Mouse (Mus musculus): Measurements from ENCODE around the gene Taf5. TPM values are rescaled to one million over a fixed set of nuclear protein-coding genes. Genes with fewer than 3 reads are reported as not detected.

The Taf5 gene
- total and polyA plus RNA-seq, 2 experiments from 2014 or later: 2.9 to 11.3 TPM

DNA sequence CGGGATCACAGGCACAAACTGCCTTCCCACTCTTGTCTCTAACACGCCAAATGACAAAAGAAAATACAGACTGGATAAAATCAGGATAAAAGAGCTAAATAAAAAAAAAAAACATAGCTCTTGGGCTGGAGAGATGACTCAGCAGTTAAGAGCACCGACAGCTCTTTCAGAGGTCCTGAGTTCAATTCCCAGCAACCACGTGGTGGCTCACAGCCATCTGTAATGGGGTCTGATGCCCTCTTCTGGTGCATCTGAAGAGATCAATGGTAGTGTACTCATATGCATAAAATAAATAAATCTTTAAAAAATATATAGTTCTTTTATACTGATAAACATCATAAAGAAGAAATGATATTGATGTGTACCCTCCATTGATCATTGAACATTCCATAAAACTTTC is 14.6 kb upstream of the Taf5 start:
- H3K36me3 ChIP-seq (ENCODE audit: insufficient read depth, low read length): no peaks in the 10 kb centered on the region
- TF ChIP-seq CTCF (IDR thresholded peaks at IDR 0.05; ENCODE audit: low read depth): no peak
- no peak overlapping the region for H3K9ac ChIP-seq (replicated peaks; ENCODE audit: low read length)
- WGBS: 84% methylated on average over 4 of the region's 4 CpGs
- DNase-seq (ENCODE audit: low spot score): no peak
- H3K4me1 ChIP-seq (ENCODE audit: insufficient read depth, low read length): peaks cover 6% of the 10 kb centered on the region; the same call in 1 of the 2 replicates
- H3K4me2 ChIP-seq (ENCODE audit: low read depth, low read length): no peak overlapping the region
- H3K27me3 ChIP-seq (ENCODE audit: insufficient read depth, low read length): no peaks in the 10 kb centered on the region
- no peaks in the 10 kb centered on the region for H3K9me3 ChIP-seq (ENCODE audit: low read length)
- H3K27ac ChIP-seq: no peak overlapping the region
- H3K4me3 ChIP-seq (ENCODE audit: low read length): no peak overlapping the region
- ATAC-seq: no peak

DNA sequence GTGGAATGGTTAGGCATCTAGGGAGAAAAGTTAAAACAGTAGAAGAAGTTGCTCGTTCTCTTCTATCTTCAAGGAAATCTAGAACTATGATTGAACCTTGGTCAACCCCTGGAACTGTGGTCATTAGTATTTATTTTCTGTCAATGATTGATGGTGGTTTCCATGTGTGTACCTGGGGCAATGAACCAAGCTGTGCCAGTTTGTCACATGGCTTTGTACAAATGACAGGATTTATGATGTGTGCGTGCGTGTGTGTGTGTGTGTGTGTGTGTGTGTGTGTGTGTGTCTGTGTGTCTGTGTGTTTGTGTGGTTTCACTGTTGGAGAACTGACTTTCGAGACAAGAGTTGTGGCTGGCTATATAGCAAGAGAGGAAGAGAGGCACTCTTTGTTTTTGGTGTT is 14.1 kb upstream of the Taf5 start:
- DNase-seq (ENCODE audit: low spot score) (no peak), ATAC-seq (no peak)
- Histone ChIP-seq H3K9me3 (ENCODE audit: low read length) (no peaks in the 10 kb centered on the region), H3K9ac (replicated peaks; ENCODE audit: low read length) (no peak overlapping the region), H3K27me3 (ENCODE audit: insufficient read depth, low read length) (no peaks in the 10 kb centered on the region), H3K36me3 (ENCODE audit: insufficient read depth, low read length) (no peaks in the 10 kb centered on the region), H3K4me2 (ENCODE audit: low read depth, low read length) (no peak overlapping the region), H3K4me1 (ENCODE audit: insufficient read depth, low read length) (peaks cover 6% of the 10 kb centered on the region; the same call in 1 of the 2 replicates), H3K4me3 (ENCODE audit: low read length) (no peak overlapping the region), H3K27ac (no peak overlapping the region)
- TF ChIP-seq CTCF (IDR thresholded peaks at IDR 0.05; ENCODE audit: low read depth): no peak
- 89% methylated on average over 4 of the region's 4 CpGs for WGBS

DNA sequence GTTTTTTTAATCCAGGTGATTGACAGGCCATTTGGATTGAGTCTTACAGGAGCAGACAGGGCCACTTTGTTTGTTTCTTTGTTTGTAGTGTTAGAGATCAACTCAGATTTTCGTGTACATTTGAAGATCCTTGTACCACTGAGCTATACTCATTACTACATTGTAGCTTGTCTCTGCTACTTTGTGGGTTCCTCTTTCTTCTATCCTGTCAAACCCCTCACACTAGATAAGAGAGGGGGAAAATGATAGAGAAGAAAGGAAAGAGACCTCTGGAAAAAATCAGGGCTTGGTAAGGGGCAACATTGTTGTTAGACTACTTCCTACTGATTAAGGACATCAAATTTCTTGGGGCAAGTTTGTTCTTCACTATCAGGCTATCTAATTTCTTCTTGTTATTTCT is 9.9 kb upstream of the Taf5 start:
- Histone ChIP-seq H3K4me2 (ENCODE audit: low read depth, low read length) (no peak overlapping the region), H3K4me1 (ENCODE audit: insufficient read depth, low read length) (no peaks in the 10 kb centered on the region), H3K27me3 (ENCODE audit: insufficient read depth, low read length) (no peaks in the 10 kb centered on the region), H3K4me3 (ENCODE audit: low read length) (no peak overlapping the region), H3K36me3 (ENCODE audit: insufficient read depth, low read length) (no peaks in the 10 kb centered on the region), H3K9me3 (ENCODE audit: low read length) (no peaks in the 10 kb centered on the region), H3K9ac (replicated peaks; ENCODE audit: low read length) (no peak overlapping the region), H3K27ac (no peak overlapping the region)
- no peak for DNase-seq (ENCODE audit: low spot score)
- WGBS: 74% methylated on average over 1 of the region's 1 CpGs
- TF ChIP-seq CTCF (IDR thresholded peaks at IDR 0.05; ENCODE audit: low read depth): no peak
- no peak for ATAC-seq

DNA sequence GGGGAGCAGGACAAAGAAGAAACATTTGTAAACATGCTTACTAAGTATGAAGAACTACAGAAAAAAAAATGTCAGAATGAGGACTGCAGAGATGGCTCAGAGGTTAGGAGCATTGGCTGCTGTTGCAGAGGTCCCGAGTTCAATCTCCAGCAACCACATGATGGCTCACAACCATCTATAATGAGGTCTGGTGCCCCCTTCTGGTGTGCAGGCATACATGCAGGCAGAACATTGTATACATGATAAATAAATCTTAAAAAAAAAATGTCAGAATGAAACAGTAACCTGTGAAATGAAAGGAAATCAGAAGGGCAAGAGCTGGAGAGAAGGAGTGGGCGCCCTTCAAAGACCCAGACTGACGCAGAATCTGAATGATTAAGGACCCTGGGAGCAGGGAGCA is 1.7 kb upstream of the Taf5 start:
- Histone ChIP-seq H3K4me2 (ENCODE audit: low read depth, low read length) (no peak overlapping the region), H3K9me3 (ENCODE audit: low read length) (no peaks in the 10 kb centered on the region), H3K27me3 (ENCODE audit: insufficient read depth, low read length) (no peaks in the 10 kb centered on the region), H3K27ac (no peak overlapping the region), H3K9ac (replicated peaks; ENCODE audit: low read length) (no peak overlapping the region), H3K4me1 (ENCODE audit: insufficient read depth, low read length) (no peaks in the 10 kb centered on the region), H3K4me3 (ENCODE audit: low read length) (no peak overlapping the region), H3K36me3 (ENCODE audit: insufficient read depth, low read length) (no peaks in the 10 kb centered on the region)
- peak; percentile 41 for TF ChIP-seq CTCF (IDR thresholded peaks at IDR 0.05; ENCODE audit: low read depth)
- 91% methylated on average over 3 of the region's 3 CpGs for WGBS
- ATAC-seq (no peak), DNase-seq (ENCODE audit: low spot score) (no peak)

DNA sequence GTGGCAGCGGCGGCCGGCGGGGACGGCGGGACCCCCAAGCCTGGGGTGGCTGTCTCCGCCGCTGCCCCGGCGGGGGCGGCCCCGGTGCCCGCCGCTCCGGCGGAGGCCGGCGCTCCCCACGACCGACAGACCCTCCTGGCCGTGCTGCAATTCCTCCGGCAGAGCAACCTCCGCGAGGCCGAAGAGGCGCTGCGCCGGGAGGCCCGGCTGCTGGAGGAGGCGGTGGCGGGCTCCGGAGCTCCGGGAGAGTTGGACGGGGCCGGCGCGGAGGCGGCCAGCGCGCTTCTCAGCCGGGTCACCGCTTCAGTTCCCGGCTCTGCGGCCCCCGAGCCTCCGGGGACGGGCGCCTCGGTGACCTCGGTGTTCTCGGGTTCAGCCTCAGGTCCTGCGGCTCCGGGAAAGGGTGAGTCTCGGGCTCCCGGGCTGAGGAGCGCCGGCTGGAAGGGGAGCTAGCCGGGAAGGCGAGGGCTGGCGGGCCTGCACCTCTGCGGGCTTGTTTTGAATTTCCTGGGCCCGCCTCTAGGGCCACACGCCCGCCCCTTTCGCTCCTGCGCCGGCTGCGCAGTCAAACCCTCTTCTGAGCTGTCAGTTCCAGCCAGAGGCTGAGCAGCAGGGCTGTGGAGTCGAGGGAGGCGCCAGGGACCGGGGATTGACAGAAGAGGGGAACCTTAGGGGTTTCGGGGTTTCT is 522 bp downstream of the Taf5 start:
- H3K27me3 ChIP-seq (ENCODE audit: insufficient read depth, low read length): no peaks in the 10 kb centered on the region

DNA sequence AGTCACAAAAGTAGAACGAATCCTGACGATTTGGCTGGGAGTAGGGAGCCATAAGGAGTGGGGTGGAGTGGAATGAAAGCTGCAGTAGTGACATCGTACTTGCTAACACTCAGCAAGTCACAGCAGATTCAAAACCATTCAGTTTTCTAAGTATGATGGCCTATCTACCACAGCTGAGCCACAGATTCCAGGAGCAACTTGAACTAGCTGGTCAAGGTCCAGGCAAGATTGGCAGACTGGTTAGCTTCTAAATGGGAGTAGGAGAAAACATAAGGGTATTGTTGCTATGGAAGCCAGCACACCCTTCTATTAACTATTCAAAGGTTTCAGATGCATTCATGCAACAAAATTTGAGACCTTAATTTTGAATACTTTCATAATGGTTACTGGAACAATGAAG is 20.7 kb downstream of the Taf5 start:
- no peak overlapping the region for H3K9ac ChIP-seq (replicated peaks; ENCODE audit: low read length)
- H3K4me2 ChIP-seq (ENCODE audit: low read depth, low read length): no peak overlapping the region
- H3K27ac ChIP-seq: no peak overlapping the region
- WGBS: 81% methylated on average over 3 of the region's 3 CpGs
- DNase-seq (ENCODE audit: low spot score): no peak
- H3K9me3 ChIP-seq (ENCODE audit: low read length): no peaks in the 10 kb centered on the region
- no peaks in the 10 kb centered on the region for H3K27me3 ChIP-seq (ENCODE audit: insufficient read depth, low read length)
- H3K4me3 ChIP-seq (ENCODE audit: low read length): no peak overlapping the region
- peaks cover 13% of the 10 kb centered on the region; the same call in 1 of the 2 replicates for H3K4me1 ChIP-seq (ENCODE audit: insufficient read depth, low read length)
- no peak for ATAC-seq
- TF ChIP-seq CTCF (IDR thresholded peaks at IDR 0.05; ENCODE audit: low read depth): no peak
- peaks cover 30% of the 10 kb centered on the region for H3K36me3 ChIP-seq (ENCODE audit: insufficient read depth, low read length)

More for the DNA sequence above, 522 bp downstream of the Taf5 start:
- DNase-seq (ENCODE audit: low spot score) (peak; percentile 90), ATAC-seq (peak; percentile 94)
- WGBS: 0% methylated on average over 46 of the region's 72 CpGs
- Histone ChIP-seq H3K4me3 (ENCODE audit: low read length) (peak overlapping the region; percentile 96), H3K9ac (replicated peaks; ENCODE audit: low read length) (peak overlapping the region; percentile 89), H3K4me1 (ENCODE audit: insufficient read depth, low read length) (no peaks in the 10 kb centered on the region), H3K27ac (peak overlapping the region; percentile 88), H3K36me3 (ENCODE audit: insufficient read depth, low read length) (peaks cover 12% of the 10 kb centered on the region), H3K4me2 (ENCODE audit: low read depth, low read length) (peak overlapping the region; percentile 75), H3K9me3 (ENCODE audit: low read length) (no peaks in the 10 kb centered on the region)
- TF ChIP-seq CTCF (IDR thresholded peaks at IDR 0.05; ENCODE audit: low read depth): peak; percentile 35; the same call in 1 of the 2 replicates
